Mouse (Mus musculus) C2C12 (cell line): ENCODE data around the gene Qtrt1.

Experiments used
- CEBPB ChIP-seq: IDR thresholded peaks from one replicate; pipeline ENCODE4 v1.6.1; 2011; ENCODE audit warnings: low read depth, mild to moderate bottlenecking, control low read depth, moderate library complexity
- CTCF ChIP-seq: IDR thresholded peaks from one replicate; pipeline ENCODE4 v1.5.1; 2011; ENCODE audit not compliant: control insufficient read depth, insufficient read depth, insufficient read length
- MYOD1 ChIP-seq: IDR thresholded peaks from one replicate; pipeline ENCODE4 v1.6.1; 2011; ENCODE audit warnings: low read depth; ENCODE audit not compliant: control insufficient read depth, insufficient read length

DNA sequence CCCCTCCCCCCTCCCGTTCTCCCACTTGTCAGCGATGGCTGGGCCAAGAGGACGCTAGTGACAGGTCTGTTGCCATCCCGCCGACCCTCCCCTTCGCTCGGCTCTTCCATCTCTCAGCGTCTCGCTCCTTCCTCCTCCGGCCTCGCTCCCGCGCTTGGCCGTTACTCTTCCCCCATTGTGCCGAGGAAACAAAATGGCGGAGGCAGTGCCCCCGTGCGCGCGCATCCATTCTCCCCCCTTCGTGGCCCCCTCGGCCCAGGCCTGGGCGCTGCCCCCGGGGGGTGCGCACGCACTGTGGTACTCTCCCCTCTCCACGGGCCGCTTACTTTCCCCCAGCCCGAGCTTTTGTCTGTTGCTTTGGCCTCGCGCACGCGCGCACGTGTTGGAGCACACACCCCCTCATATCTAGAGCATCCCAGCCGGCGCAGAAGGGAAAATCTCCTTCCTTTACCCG is 43.5 kb upstream of the Qtrt1 start:
- TF ChIP-seq CEBPB (no peak), CTCF (no peak), MYOD1 (no peak)
